Mouse (Mus musculus): ENCODE data around the gene Nuf2.
A peak's percentile ranks its signal among the peaks of the same experiment; 100 is the strongest.
"Not testable (repeated sequence)": the region's sequence is repeated elsewhere in the genome, so short reads cannot be mapped to it uniquely, and the experiment has no call there.

Gene Nuf2

GRCm38 (mm10) chr1:169530876-169531701, at the start of gene Nuf2:
Gene Nuf2 (minus strand): TSS chr1:169531464.
- DNase-seq (ENCODE audit: low spot score in 2 of 2) = peak; percentile 99 to 100

- no peak for DNase-seq (ENCODE audit: low spot score in 2 of 2)
Observed at GRCm38 (mm10) chr1:169579572-169579971, 48.3 kb upstream of the Nuf2 start.

- DNase-seq (ENCODE audit: low spot score in 2 of 2) = no peak
Observed at GRCm38 (mm10) chr1:169574136-169574535, 42.9 kb upstream of the Nuf2 start.

- no peak for DNase-seq (ENCODE audit: low spot score in 2 of 2)
Observed at GRCm38 (mm10) chr1:169555621-169556020, 24.4 kb upstream of the Nuf2 start.

GRCm38 (mm10) chr1:169555019-169555418, 23.8 kb upstream of the Nuf2 start:
- no peak for DNase-seq (ENCODE audit: low spot score in 2 of 2)

- DNase-seq (ENCODE audit: low spot score in 2 of 2) = no peak
Observed at GRCm38 (mm10) chr1:169553446-169553845, 22.2 kb upstream of the Nuf2 start.

- no peak for DNase-seq (ENCODE audit: low spot score in 2 of 2)
Observed at GRCm38 (mm10) chr1:169540415-169540814, 9.2 kb upstream of the Nuf2 start.

- peak; percentile 62 to 91 for DNase-seq (ENCODE audit: low spot score in 2 of 2)
Observed at GRCm38 (mm10) chr1:169531702-169532535, 655 bp upstream of the Nuf2 start.

GRCm38 (mm10) chr1:169529996-169530518, 1.2 kb downstream of the Nuf2 start:
- DNase-seq (ENCODE audit: low spot score in 2 of 2) = no peak

- no peak for DNase-seq (ENCODE audit: low spot score in 2 of 2)
Observed at GRCm38 (mm10) chr1:169526006-169526680, 5.1 kb downstream of the Nuf2 start.

- peak; percentile 9 to 30 for DNase-seq (ENCODE audit: low spot score in 2 of 2)
Observed at GRCm38 (mm10) chr1:169519337-169519736, 11.9 kb downstream of the Nuf2 start.

- DNase-seq (ENCODE audit: low spot score in 2 of 2) = not testable (repeated sequence)
Observed at GRCm38 (mm10) chr1:169517899-169518517, 13.3 kb downstream of the Nuf2 start.

- no peak for DNase-seq (ENCODE audit: low spot score in 2 of 2)
Observed at GRCm38 (mm10) chr1:169517376-169517892, 13.8 kb downstream of the Nuf2 start.

GRCm38 (mm10) chr1:169506354-169506753, 24.9 kb downstream of the Nuf2 start:
- no peak for DNase-seq (ENCODE audit: low spot score in 2 of 2)

GRCm38 (mm10) chr1:169502876-169503275, 28.4 kb downstream of the Nuf2 start:
- no peak for DNase-seq (ENCODE audit: low spot score in 2 of 2)

GRCm38 (mm10) chr1:169495621-169496020, 35.6 kb downstream of the Nuf2 start:
- DNase-seq (ENCODE audit: low spot score in 2 of 2) = peak; percentile 50 to 75

GRCm38 (mm10) chr1:169491561-169491960, 39.7 kb downstream of the Nuf2 start:
- no peak for DNase-seq (ENCODE audit: low spot score in 2 of 2)

GRCm38 (mm10) chr1:169485408-169485885, 45.8 kb downstream of the Nuf2 start:
- peak in 1 of 2 experiments; percentile 52 for DNase-seq (ENCODE audit: low spot score in 2 of 2)

- DNase-seq (ENCODE audit: low spot score in 2 of 2) = no peak
Observed at GRCm38 (mm10) chr1:169484565-169484964, 46.7 kb downstream of the Nuf2 start.

GRCm38 (mm10) chr1:169482596-169483335, 48.5 kb downstream of the Nuf2 start:
- no peak for DNase-seq (ENCODE audit: low spot score in 2 of 2)
